Mouse (Mus musculus) E14TG2a.4 (cell line): ENCODE measurements around the gene Apoh.

Source experiments
- CTCF ChIP-seq: conservative IDR thresholded peaks from 2 replicates; pipeline ENCODE4 v1.5.1; 2014; ENCODE audit warnings: low read length
- NANOG ChIP-seq: IDR thresholded peaks from 2 replicates; pipeline ENCODE4 v1.6.1; 2014; ENCODE audit warnings: borderline replicate concordance, low read length, mixed read lengths
- POU5F1 ChIP-seq: IDR thresholded peaks from 2 replicates; pipeline ENCODE4 v1.6.1; 2014; ENCODE audit warnings: low read length, borderline replicate concordance

DNA sequence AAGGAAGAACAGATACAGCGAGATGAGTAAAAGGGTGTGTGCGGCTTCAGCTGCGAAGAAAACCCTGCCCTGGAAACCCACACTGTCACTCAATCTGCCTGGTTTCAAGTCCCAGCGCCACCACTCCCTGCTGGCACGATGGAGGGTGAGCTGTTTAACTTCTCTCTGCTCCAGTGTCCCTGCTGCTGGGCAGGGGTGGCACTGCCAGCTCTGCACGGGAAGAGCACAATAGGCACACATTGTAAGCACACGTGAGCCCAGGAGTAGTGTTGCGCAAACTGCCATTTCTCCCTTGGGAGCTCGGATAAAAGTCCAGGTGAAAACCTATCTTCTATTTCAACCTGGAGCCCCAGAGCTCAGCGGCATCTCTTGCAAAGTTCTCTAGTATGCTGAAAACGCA is 12.3 kb upstream of the Apoh start:
- TF ChIP-seq CTCF, result no peak
- TF ChIP-seq POU5F1, result no peak
- no peak for TF ChIP-seq NANOG
